ENCODE assay signal across 19 mouse cellular contexts in the genomic region with DNA sequence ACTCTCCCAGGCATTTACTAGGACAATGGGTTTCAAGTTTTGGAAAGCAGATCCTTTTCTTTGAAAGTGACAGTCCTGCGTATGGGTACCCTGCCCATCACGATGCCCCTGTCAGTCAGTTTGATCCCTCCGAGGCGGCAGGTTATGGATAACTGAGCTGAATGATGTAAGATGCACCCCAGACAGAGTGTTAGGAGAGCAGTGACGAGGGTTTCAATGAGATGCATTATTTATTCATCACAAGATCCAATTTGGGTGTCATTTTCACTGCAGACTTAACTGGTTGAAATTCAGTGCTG.
DNase-seq lines count a peak whose midpoint lies in the region; ATAC-seq lines count a peak whose summit lies in the region.
"Had no signal": no experiment of that assay in that cellular context is flagged by ENCODE, and none has a peak within 500 bp of the region (broad histone marks: within the 10 kb centered on the region; RNA-seq: fewer than 3 reads in every experiment).

No protein-coding gene starts in this region.

- H3K4me2 ChIP-seq in neural tube, embryonic 13.5 days, result peak overlapping the region; percentile 9; the same call in 1 of the 2 replicates
- peak overlapping the region; percentile 37 for H3K4me2 ChIP-seq in hindbrain, embryonic 16.5 days (ENCODE audit: low read length)
- H3K4me2 ChIP-seq in kidney, embryonic 16.5 days (replicated peaks; ENCODE audit: low read depth, low read length), result no peak overlapping the region
- H3K4me2 ChIP-seq: embryonic facial prominence, embryonic 13.5 days; liver, embryonic 12.5 days; lung, embryonic 15.5 days had no signal

- H3K4me3 ChIP-seq in neural tube, embryonic 13.5 days, result no peak overlapping the region
- no peak overlapping the region for H3K4me3 ChIP-seq in hindbrain, embryonic 16.5 days (ENCODE audit: low read length)
- H3K4me3 ChIP-seq in kidney, embryonic 16.5 days (ENCODE audit: low read length), result no peak overlapping the region
- H3K4me3 ChIP-seq: embryonic facial prominence, embryonic 13.5 days; heart, adult 2 months; liver, embryonic 12.5 days; lung, embryonic 15.5 days had no signal

- WGBS in neural tube, embryonic 13.5 days, result 52% methylated on average over 5 of the region's 5 CpGs
- 31% methylated on average over 5 of the region's 5 CpGs for WGBS in hindbrain, embryonic 16.5 days
- WGBS in kidney, embryonic 16.5 days, result 85% methylated on average over 5 of the region's 5 CpGs

- DNase-seq in cerebellum, postnatal 10 days, result peak; percentile 49
- DNase-seq in cerebellum, adult 11-12 months, result no peak
- no peak for DNase-seq in neural tube, embryonic 10.5 days (ENCODE audit: extremely low spot score, low spot score)
- DNase-seq in spleen, adult 12 weeks (ENCODE audit: low spot score), result no peak
- no peak for DNase-seq in lung, postnatal 36 days
- DNase-seq: gastrocnemius, postnatal 10 days; heart, adult 2 months; heart, postnatal 10 days; right cerebral cortex, postnatal 14 days; thymus, postnatal 4 days had no signal

- 0 out of 2 replicates have a peak, but pooled peaks have one; percentile 32 for ATAC-seq in neural tube, embryonic 13.5 days (ENCODE audit: low read depth)
- peak; percentile 55; the same call in 1 of the 2 replicates for ATAC-seq in hindbrain, embryonic 16.5 days
- ATAC-seq in kidney, embryonic 16.5 days (ENCODE audit: low FRiP score, low TSS enrichment), result no peak
- ATAC-seq: intestine, embryonic 16.5 days; liver, embryonic 12.5 days; Patski had no signal

- 0 out of 2 replicates have a peak overlapping the region, but pooled peaks have one; percentile 13 for H3K27ac ChIP-seq in neural tube, embryonic 13.5 days (replicated peaks)
- peak overlapping the region; percentile 59; the same call in 1 of the 2 replicates for H3K27ac ChIP-seq in hindbrain, embryonic 16.5 days (ENCODE audit: low read depth, low read length)
- H3K27ac ChIP-seq in kidney, embryonic 16.5 days (ENCODE audit: low read length), result no peak overlapping the region
- H3K27ac ChIP-seq: embryonic facial prominence, embryonic 13.5 days; heart, adult 2 months; kidney, postnatal 0 days; liver, embryonic 12.5 days; lung, embryonic 15.5 days had no signal

- H3K4me1 ChIP-seq in neural tube, embryonic 13.5 days (replicated peaks), result peaks cover 15% of the 10 kb centered on the region
- peaks cover 13% of the 10 kb centered on the region; the same call in 1 of the 2 replicates for H3K4me1 ChIP-seq in hindbrain, embryonic 16.5 days (ENCODE audit: control insufficient read depth, insufficient read depth, low read depth, low read length)
- no peaks in the 10 kb centered on the region for H3K4me1 ChIP-seq in kidney, embryonic 16.5 days (ENCODE audit: insufficient read depth, low read length)
- H3K4me1 ChIP-seq: lung, embryonic 15.5 days had no signal

- no peak overlapping the region for H3K9ac ChIP-seq in neural tube, embryonic 13.5 days
- H3K9ac ChIP-seq in hindbrain, embryonic 16.5 days (ENCODE audit: low read depth, low read length), result no peak overlapping the region
- no peak overlapping the region for H3K9ac ChIP-seq in kidney, embryonic 16.5 days (replicated peaks; ENCODE audit: low read length)
- H3K9ac ChIP-seq: embryonic facial prominence, embryonic 13.5 days; liver, embryonic 12.5 days; lung, embryonic 15.5 days had no signal

- no peaks in the 10 kb centered on the region for H3K27me3 ChIP-seq in neural tube, embryonic 13.5 days
- no peaks in the 10 kb centered on the region for H3K27me3 ChIP-seq in hindbrain, embryonic 16.5 days (replicated peaks; ENCODE audit: control insufficient read depth, insufficient read depth, low read length)
- H3K27me3 ChIP-seq in kidney, embryonic 16.5 days (ENCODE audit: insufficient read depth, low read length), result no peaks in the 10 kb centered on the region
- H3K27me3 ChIP-seq: embryonic facial prominence, embryonic 13.5 days; liver, embryonic 12.5 days; lung, embryonic 15.5 days; Patski had no signal

- H3K36me3 ChIP-seq in neural tube, embryonic 13.5 days, result 0 out of 2 replicates have a peak, but pooled peaks cover 3% of the 10 kb centered on the region
- no peaks in the 10 kb centered on the region for H3K36me3 ChIP-seq in hindbrain, embryonic 16.5 days (ENCODE audit: control insufficient read depth, insufficient read depth, low read length)
- no peaks in the 10 kb centered on the region for H3K36me3 ChIP-seq in kidney, embryonic 16.5 days (ENCODE audit: insufficient read depth, low read length)
- H3K36me3 ChIP-seq: liver, embryonic 12.5 days; lung, embryonic 15.5 days had no signal

- H3K9me3 ChIP-seq in neural tube, embryonic 13.5 days, result no peaks in the 10 kb centered on the region
- H3K9me3 ChIP-seq in hindbrain, embryonic 16.5 days (ENCODE audit: control insufficient read depth, low read length), result no peaks in the 10 kb centered on the region
- H3K9me3 ChIP-seq in kidney, embryonic 16.5 days (ENCODE audit: low read length), result no peaks in the 10 kb centered on the region
- H3K9me3 ChIP-seq: embryonic facial prominence, embryonic 13.5 days; liver, embryonic 12.5 days; lung, embryonic 15.5 days had no signal

Comparison
In these comparisons a context has a peak if more than half of its experiments do, and no peak if none do; other contexts are left out.
1. DNase-seq: peak in cerebellum, postnatal 10 days (2 of 2); none in cerebellum, adult 11-12 months (single experiment), neural tube, embryonic 10.5 days (single experiment), spleen, adult 12 weeks (single experiment) and lung, postnatal 36 days (single experiment).